Mouse (Mus musculus): Measurements from ENCODE around the gene Dnajc5g.
A peak's percentile ranks its signal among the peaks of the same experiment; 100 is the strongest.

Dnajc5g gene

GRCm38 (mm10) chr5:31105814-31106335 lies at the start of gene Dnajc5g:
TSS of gene Dnajc5g (plus strand) at chr5:31106285.
- DNase-seq, result no peak

- DNase-seq, result no peak
Observed at GRCm38 (mm10) chr5:31069810-31070209, 36.3 kb upstream of the Dnajc5g start.

- DNase-seq, result no peak
Observed at GRCm38 (mm10) chr5:31071059-31071458, 35.0 kb upstream of the Dnajc5g start.

- DNase-seq, result no peak
Observed at GRCm38 (mm10) chr5:31071821-31072220, 34.3 kb upstream of the Dnajc5g start.

- no peak for DNase-seq
Observed at GRCm38 (mm10) chr5:31073176-31073575, 32.9 kb upstream of the Dnajc5g start.

- no peak for DNase-seq
Observed at GRCm38 (mm10) chr5:31076346-31076745, 29.7 kb upstream of the Dnajc5g start.

GRCm38 (mm10) chr5:31080059-31080794 lies 25.9 kb upstream of the Dnajc5g start:
- DNase-seq, result no peak

GRCm38 (mm10) chr5:31080795-31081164 lies 25.3 kb upstream of the Dnajc5g start:
- DNase-seq, result no peak

- DNase-seq, result peak; percentile 22 to 70
Observed at GRCm38 (mm10) chr5:31081386-31081785, 24.7 kb upstream of the Dnajc5g start.

GRCm38 (mm10) chr5:31082355-31082754 lies 23.7 kb upstream of the Dnajc5g start:
- peak; percentile 66 to 85 for DNase-seq

GRCm38 (mm10) chr5:31082935-31083625 lies 23.0 kb upstream of the Dnajc5g start:
- peak; percentile 45 to 62 for DNase-seq

GRCm38 (mm10) chr5:31083949-31084348 lies 22.1 kb upstream of the Dnajc5g start:
- DNase-seq, result no peak

GRCm38 (mm10) chr5:31086606-31087005 lies 19.5 kb upstream of the Dnajc5g start:
- DNase-seq, result no peak

GRCm38 (mm10) chr5:31087131-31087530 lies 19.0 kb upstream of the Dnajc5g start:
- DNase-seq, result no peak

GRCm38 (mm10) chr5:31092231-31092975 lies 13.7 kb upstream of the Dnajc5g start:
- peak in 1 of 2 experiments; percentile 21 for DNase-seq

GRCm38 (mm10) chr5:31093151-31094041 lies 12.7 kb upstream of the Dnajc5g start:
- peak; percentile 72 to 83 for DNase-seq

- no peak for DNase-seq
Observed at GRCm38 (mm10) chr5:31094100-31094798, 11.8 kb upstream of the Dnajc5g start.

GRCm38 (mm10) chr5:31094799-31095691 lies 11.0 kb upstream of the Dnajc5g start:
- DNase-seq, result peak; percentile 55 to 68

- no peak for DNase-seq
Observed at GRCm38 (mm10) chr5:31095711-31096480, 10.2 kb upstream of the Dnajc5g start.

Measured in kidney, postnatal 36 days (tissue).